Mouse (Mus musculus) kidney, adult 8-10 months (tissue): ENCODE results near the gene Atg10.
"Not testable (repeated sequence)": the region's sequence is repeated elsewhere in the genome, so short reads cannot be mapped to it uniquely, and the experiment has no call there.

ENCODE experiments used
- DNase-seq, 2 experiments: peaks; one replicate each; pipeline ENCODE4 v3.0.0; 2022

The Atg10 gene

GRCm38 (mm10) chr13:91223587-91224437, at the start of gene Atg10:
TSS of gene Atg10 (minus strand) at chr13:91223968.
- DNase-seq: peak; percentile 92 to 93

DNA sequence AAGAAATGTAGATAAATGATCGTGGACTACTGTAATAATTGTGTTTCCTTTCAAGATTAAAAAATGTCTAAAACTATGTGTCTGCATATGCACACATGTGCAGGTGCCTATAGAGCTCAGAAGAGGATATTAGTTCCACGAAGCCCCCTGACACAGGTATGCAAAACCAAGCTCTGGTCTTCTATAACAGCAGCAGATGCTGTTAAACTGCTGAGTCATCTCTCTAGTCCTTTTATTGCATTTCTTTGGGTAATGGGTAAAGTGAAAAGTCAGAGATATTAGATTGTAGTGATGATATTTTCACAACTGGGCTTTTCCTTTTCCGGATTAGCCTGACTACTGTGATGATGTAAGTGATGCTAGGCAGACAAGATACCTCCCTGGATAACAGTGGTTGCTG, 28.6 kb upstream of the Atg10 start:
- no peak for DNase-seq

DNA sequence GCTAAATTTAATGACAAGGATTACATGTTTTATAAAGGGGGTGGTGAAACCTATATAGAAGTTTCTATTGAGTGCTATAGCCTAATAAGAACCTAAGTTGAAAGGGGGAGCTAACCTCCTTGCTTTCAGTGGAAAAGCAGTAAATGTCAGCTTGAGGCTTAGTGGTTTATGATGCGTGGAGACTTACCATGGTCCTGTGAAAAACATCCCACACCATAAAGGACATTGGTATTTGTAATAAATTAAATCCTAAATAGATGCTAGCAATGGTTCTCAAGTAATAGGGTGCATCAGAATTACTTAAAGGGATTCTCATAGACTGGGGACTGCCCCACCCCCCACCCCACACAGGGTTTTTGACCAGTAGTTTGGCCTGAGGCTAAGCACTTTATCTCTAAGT, 27.9 kb upstream of the Atg10 start:
- DNase-seq: no peak

DNA sequence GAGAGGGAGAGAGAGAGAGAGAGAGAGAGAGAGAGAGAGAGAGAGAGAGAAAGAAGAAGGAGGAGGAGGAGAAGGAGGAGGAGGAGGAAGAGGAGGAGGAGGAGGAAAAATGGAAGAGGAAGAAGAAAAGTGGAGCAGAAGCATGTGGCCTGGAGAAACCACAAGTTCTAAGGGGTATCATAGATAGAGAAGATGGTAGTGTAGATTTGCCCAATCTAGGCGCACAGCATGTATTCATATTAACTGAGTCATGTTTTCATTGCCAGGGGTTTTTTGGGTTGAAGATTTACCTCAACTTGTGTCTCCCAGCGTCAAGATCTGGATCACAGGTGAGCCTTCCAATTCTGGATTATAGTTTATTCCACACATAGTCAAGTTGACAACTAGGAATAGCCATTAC, 26.3 kb upstream of the Atg10 start:
- not testable (repeated sequence) for DNase-seq

DNA sequence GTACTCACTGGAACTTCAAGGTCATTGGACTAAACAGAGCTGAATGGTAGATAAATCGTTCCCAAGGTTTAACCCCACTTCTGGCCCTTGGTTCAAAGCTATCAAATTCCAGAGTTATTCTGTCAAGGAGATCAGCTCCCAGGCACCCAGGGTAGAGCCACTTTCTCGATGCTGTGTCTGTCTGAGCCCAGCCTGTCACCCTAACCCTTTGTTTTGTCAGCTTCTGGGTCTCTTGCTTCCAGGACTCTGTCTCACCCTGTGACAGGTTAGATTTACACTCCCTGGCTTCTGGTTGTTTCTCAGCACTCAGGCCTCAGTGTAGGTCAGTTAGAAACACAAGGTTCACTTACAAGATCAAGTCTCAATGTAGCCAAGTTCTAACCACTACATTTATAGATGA, 22.7 kb upstream of the Atg10 start:
- DNase-seq: no peak

DNA sequence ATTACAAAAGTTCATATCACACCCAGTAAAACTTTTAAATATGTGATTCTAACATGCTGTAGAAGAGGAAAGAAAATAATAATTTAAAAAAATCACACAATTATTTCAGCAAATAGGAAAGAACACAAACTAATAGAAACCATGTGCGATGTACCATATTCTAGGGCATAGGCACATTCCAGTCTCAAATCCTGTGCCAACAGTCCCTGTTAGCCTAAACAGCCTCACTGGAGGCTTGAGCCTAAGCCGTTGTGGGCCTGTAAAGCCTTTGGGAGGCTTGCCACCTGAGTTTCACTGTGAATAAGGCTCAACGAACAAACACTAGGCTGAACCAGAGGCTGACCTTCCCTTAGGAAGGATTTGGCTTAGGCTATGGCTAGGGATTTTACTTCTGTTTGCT, 14.2 kb upstream of the Atg10 start:
- no peak for DNase-seq

GRCm38 (mm10) chr13:91236884-91237283, 13.1 kb upstream of the Atg10 start:
- DNase-seq: no peak

- DNase-seq: no peak
Measured at GRCm38 (mm10) chr13:91224438-91224814, 658 bp upstream of the Atg10 start.

DNA sequence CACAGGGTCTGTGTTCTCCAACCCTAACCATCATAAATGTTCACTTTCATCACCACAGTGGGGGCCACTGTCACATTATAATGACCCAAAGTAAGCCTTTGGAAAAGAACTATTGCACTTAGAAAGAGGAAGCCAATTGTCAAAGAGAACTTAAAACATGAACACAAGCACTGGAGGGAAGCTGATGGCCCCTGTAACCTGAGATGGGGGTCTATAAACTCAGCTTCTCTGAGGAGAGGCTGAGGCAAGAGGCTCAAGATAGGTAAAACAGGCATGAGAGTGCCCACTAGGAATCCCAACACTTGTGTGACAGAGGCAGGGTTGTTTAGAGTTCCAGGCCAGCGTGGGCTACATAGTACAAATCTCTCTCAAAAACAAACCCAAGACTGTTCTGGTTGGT, 705 bp downstream of the Atg10 start:
- no peak for DNase-seq

DNA sequence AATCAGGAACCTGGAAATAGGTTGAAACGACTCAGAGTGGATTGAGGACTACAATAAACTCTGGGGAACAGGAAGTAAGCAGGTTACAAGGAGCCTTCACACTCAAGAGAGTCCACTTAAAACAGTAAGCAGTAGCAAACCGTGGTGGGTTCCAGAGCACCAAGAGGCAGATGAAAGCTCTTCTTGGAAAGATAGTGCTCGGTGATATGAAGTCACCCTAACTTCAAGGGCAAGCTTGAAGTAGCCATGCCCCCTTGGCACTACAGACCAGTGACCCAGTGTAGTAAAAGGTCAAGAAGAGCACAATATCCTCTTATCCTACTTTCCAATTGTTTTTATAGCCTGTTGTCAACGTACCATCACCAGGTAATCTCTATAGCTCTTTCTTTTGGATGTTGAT, 2.1 kb downstream of the Atg10 start:
- DNase-seq: no peak

- DNase-seq: no peak
Measured at GRCm38 (mm10) chr13:91217691-91218090, 6.1 kb downstream of the Atg10 start.

DNA sequence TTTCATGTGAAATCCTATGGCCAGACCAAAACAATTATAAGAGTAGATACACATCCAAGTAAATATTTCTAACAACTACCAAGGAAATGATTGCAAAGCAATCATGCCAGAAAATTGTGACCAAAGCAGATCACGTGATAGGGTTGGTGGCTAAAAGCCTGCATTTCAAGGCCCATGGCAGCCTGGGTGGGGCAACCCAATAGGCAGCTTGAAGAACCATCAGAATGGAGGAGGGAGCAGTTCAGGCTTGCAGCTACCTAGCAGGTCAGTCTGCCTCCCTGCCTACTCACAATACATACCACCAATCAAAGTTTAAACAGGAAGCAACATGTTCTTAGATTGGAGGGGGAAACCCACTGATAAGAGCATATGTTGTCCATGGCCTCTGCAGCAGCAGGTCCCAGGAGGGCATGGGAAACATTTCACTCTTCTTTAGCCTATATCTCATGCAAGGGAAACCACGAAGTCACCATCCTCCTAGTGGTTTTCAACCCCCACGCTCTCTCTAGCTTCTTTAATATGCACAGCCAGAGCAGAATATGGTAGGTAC, 7.0 kb downstream of the Atg10 start:
- DNase-seq: no peak

DNA sequence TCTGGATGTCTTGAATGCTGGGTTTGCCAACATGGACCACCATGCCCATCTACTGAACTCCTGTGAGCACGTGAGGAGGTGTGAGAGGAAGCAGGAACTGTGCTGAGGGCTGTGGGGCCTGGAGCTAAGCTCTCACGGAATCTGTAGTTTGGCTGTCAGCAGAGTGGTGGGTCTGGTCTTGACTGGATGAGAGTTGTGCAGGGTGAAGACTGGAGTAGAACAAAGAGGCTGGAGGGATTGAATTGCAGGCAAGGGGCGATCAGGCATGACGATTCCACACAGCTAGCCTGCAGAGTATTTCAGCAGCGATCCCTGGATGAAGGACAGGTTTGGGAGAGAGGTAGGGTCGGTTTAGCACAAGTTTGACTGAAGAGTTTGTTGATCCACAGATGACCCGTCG, 10.8 kb downstream of the Atg10 start:
- no peak for DNase-seq

- no peak for DNase-seq
Measured at GRCm38 (mm10) chr13:91206237-91206636, 17.5 kb downstream of the Atg10 start.

GRCm38 (mm10) chr13:91202564-91202963, 21.2 kb downstream of the Atg10 start:
- no peak for DNase-seq

DNA sequence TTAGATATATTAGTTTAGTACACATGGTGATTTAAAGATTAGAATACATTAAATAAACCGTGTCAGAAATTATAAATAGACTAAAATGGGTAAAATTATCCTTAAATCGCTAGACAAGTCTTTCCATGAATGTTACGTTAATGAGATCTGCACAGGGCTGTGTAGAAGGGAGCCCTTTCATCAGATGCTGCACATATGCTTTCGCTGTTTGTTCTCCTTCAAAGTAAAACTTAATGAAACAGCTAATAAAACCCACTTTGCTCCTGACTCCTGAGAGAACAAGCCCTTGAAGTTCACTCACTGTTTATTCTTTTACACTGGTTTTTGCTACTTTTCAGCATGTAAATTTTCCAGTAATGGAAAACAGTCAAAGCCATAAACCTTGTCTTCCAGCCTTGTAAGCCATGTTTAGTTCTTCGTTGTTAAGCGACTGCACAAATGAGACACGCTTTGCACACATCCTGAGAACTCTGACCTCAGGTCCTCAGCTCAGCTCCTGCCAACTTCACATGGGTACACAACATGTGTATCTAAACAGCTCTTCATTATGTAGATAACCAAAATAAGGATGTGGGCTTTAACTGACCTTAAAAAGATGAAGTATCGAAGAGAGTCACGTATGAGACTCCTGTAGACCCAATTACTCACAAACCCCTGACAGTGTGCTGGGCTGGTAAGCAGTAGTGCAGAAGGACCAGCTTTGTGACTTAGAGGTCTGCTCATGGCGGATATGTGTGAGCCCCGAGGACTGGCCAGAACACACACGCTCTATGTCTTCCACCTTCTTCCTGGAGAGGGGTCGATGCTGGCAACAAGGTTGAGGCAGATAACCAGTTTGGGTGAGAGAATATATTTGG, 36.2 kb downstream of the Atg10 start:
- no peak for DNase-seq

- DNase-seq: no peak
Measured at GRCm38 (mm10) chr13:91185248-91185867, 38.4 kb downstream of the Atg10 start.

GRCm38 (mm10) chr13:91184226-91184625, 39.5 kb downstream of the Atg10 start:
- no peak for DNase-seq

DNA sequence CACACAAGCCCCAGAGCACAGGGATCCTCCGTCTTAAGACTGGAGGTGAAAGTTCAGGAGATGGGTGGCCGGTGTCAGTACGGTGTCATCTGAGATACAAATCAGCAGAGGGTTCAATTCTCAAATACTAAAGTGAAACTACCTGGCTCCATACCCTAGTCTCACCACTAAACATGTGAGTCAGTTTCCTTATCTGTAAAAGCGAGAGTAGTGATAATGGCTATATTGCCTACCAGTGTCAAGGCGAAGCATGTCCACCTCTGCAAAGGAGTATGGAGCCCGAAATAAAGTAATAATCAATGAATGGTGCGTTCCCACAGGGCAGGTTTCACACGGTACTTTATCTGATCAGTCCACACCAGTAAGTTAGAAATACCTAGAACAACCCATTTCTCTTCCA, 43.4 kb downstream of the Atg10 start:
- DNase-seq: no peak

DNA sequence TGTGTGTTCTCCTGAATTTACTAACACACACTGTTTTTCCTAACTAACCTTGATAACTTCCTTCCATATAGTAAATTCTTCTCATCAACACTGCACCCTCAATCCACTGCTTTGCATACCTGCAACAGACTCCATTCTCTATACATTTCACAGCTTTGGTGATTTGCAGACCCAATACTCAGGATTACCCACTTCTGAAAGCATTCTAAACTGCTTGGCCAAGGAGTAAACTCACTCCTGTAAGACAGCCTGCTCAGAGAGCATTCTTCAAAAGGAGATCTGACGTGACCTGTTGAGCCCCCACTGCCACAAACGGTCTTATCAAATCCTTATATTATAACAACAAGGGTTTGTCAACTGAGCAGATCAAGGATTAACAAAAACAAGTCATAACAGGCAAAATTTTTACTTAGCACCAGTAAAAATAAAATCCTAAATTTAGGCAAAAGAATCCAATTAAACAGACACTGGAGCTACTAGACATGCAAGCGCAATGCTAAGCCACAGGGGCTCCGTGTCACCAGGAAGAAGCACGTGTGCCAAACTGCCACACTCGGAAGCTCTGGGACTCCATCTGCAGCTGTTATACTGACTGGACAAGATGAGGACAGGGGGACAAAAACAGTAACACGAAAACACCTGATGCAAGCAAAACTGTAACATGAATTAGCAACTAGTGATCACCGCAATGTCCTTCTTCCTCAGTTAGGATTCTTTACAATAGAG, 44.4 kb downstream of the Atg10 start:
- no peak for DNase-seq

GRCm38 (mm10) chr13:91178428-91179160, 45.2 kb downstream of the Atg10 start:
- DNase-seq: no peak

DNA sequence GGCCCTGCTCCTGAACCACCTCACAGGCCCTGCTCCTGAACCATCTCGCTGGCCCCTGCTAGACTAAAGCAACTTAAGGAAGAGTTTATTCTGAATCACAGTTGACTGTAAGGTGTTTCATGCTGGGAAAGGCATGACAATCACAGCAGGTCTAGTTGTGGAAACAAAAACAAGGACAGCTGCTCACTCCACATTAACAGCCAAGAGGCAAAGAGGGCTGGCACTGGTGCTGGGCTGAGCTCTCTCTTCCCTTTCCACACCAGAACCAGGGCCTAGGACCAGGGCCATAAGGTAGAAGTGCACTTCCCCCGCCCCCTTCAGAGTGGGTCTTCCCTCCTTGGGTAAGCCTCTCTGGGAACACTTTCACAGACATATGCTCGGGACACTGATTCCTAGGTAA, 48.4 kb downstream of the Atg10 start:
- DNase-seq: no peak
